Mouse (Mus musculus) G1E (cell line): Measurements from ENCODE around the gene Pcbp3.

Experiments used
- CTCF ChIP-seq: IDR thresholded peaks from 2 replicates; pipeline ENCODE4 v1.5.1; 2012; ENCODE audit warnings: low read depth, low read length, inconsistent platforms, mixed read lengths
- GATA1 ChIP-seq: IDR thresholded peaks from 2 replicates; pipeline ENCODE4 v1.6.1; 2012; ENCODE audit warnings: borderline replicate concordance, low read length, inconsistent platforms, mixed read lengths
- GATA2 ChIP-seq: IDR thresholded peaks from 2 replicates; pipeline ENCODE4 v1.6.1; 2012; ENCODE audit warnings: low read depth, low read length, inconsistent platforms, borderline replicate concordance
- TAL1 ChIP-seq: conservative IDR thresholded peaks from 2 replicates; pipeline ENCODE4 v1.6.1; 2012; ENCODE audit warnings: low read depth, low read length, inconsistent platforms, mixed read lengths

DNA sequence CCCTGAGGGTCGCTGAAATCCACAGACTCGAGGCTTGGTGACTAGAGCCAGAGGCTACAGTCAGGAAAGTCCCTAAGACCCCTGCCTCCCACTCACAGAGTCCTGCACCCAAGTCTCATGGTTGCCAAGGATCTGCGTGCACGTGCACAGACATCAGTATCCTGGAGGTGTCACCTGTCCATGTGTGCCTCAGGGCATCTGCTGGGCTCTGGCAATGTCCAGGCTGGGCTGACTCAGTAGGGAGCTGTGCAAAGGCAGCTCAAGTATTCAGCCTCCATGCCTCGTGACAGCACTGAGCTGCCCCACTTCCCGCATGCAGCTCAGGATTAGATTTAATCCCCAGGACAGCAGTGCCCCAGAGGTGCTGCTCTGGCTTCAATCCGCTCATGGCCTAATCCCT, 145.3 kb downstream of the Pcbp3 start:
- TF ChIP-seq GATA2 (no peak), CTCF (no peak), GATA1 (no peak), TAL1 (no peak)
